Mouse (Mus musculus) adrenal gland, postnatal 4 days (tissue): ENCODE data around the gene Ugt1a10. TPM values are rescaled to one million over a fixed set of nuclear protein-coding genes. Genes with fewer than 3 reads are reported as not detected.

Experiments used
- DNase-seq, 2 experiments: peaks; one replicate each; pipeline ENCODE4 v3.0.0; 2021 to 2022; ENCODE audit warnings: low spot score in 2 of 2, mixed read lengths in 2 of 2
- microRNA-seq: library from miRNA; unstranded; fragments of <30 nt; microRNA quantifications from one replicate; pipeline ENCODE4 v1.2.0, GENCODE M21; 2021
- total RNA-seq, 2 experiments: library from RNA; stranded (reverse); gene quantifications; 2 replicates each; pipeline ENCODE4 v1.2.3; 2021

The Ugt1a10 gene
- total RNA-seq, 2 experiments from 2014 or later = 2.8 to 3.2 TPM

- no peak for DNase-seq
Measured at GRCm38 (mm10) chr1:88267489-88267888, 212.3 kb downstream of the Ugt1a10 start.

GRCm38 (mm10) chr1:88268070-88268469 lies 212.9 kb downstream of the Ugt1a10 start:
- no peak for DNase-seq

Small RNA genes within 50 kb of the gene (microRNA-seq; reads per million reads assigned to microRNA genes)
- not detected for gene Gm25198

Other genes starting within 250 kb of the Ugt1a10 start
- 10 to 100 TPM; 63.1 to 64.2 TPM for gene Dgkd, start 202.1 kb upstream of the Ugt1a10 start, total RNA-seq
- gene Usp40, start 46.8 kb upstream of the Ugt1a10 start, total RNA-seq = 10 to 100 TPM; 35.7 to 39.6 TPM
- gene Ugt1a9, start 15.4 kb downstream of the Ugt1a10 start, total RNA-seq = 1 to 10 TPM in 1 of 2 experiments, under 1 TPM in 1; 0.22 to 2.3 TPM
- gene Ugt1a8, start 32.4 kb downstream of the Ugt1a10 start, total RNA-seq = not detected
- gene Ugt1a7c, start 39.7 kb downstream of the Ugt1a10 start, total RNA-seq = 1 to 10 TPM; 2.1 to 5.4 TPM
- gene Ugt1a6b, start 47.9 kb downstream of the Ugt1a10 start, total RNA-seq = 1 to 10 TPM; 1.7 to 8.0 TPM
- gene Ugt1a6a, start 79.4 kb downstream of the Ugt1a10 start, total RNA-seq = 1 to 10 TPM; 5.2 to 6.3 TPM
- under 1 TPM; 0.64 to 0.68 TPM for gene Ugt1a5, start 110.6 kb downstream of the Ugt1a10 start, total RNA-seq
- 10 to 100 TPM in 1 of 2 experiments, 1 to 10 TPM in 1; 1.0 to 31.4 TPM for gene Ugt1a2, start 145.2 kb downstream of the Ugt1a10 start, total RNA-seq
- gene Dnajb3, start 150.4 kb downstream of the Ugt1a10 start, total RNA-seq = 1 to 10 TPM; 3.3 to 4.2 TPM
- 10 to 100 TPM in 1 of 2 experiments, 1 to 10 TPM in 1; 1.5 to 43.6 TPM for gene Ugt1a1, start 156.6 kb downstream of the Ugt1a10 start, total RNA-seq
- under 1 TPM; 0.20 to 0.42 TPM for gene Mroh2a, start 171.6 kb downstream of the Ugt1a10 start, total RNA-seq
- gene Hjurp, start 222.2 kb downstream of the Ugt1a10 start, total RNA-seq = 100 to 1,000 TPM; 124 to 130 TPM
- under 1 TPM in 1 of 2 experiments, not detected in 1; 0.06 TPM for gene Trpm8, start 222.3 kb downstream of the Ugt1a10 start, total RNA-seq